In genomic region chr14:47989315-47989714, GRCm38 (mm10) we compare ENCODE assay signal across 14 mouse cellular contexts.
A peak's percentile ranks its signal among the peaks of the same experiment; 100 is the strongest.
DNase-seq lines count a peak whose midpoint lies in the region; ATAC-seq lines count a peak whose summit lies in the region.
"Had no signal": no experiment of that assay in that cellular context is flagged by ENCODE, and none has a peak within 500 bp of the region (broad histone marks: within the 10 kb centered on the region; RNA-seq: fewer than 3 reads in every experiment).

No protein-coding gene starts in this region.

- H3K9me3 ChIP-seq in embryonic facial prominence, embryonic 14.5 days (ENCODE audit: control insufficient read depth, low read length) = no peaks in the 10 kb centered on the region
- H3K9me3 ChIP-seq in embryonic facial prominence, embryonic 10.5 days = no peaks in the 10 kb centered on the region; the same call in 1 of the 2 replicates
- H3K9me3 ChIP-seq in neural tube, embryonic 14.5 days (ENCODE audit: control insufficient read depth, low read length) = no peaks in the 10 kb centered on the region
- H3K9me3 ChIP-seq: kidney, embryonic 15.5 days; limb, embryonic 10.5 days; liver, embryonic 15.5 days had no signal

- no peak overlapping the region for H3K27ac ChIP-seq in embryonic facial prominence, embryonic 14.5 days (replicated peaks; ENCODE audit: low read depth, low read length)
- no peak overlapping the region for H3K27ac ChIP-seq in embryonic facial prominence, embryonic 10.5 days (replicated peaks)
- H3K27ac ChIP-seq in neural tube, embryonic 14.5 days (ENCODE audit: low read depth, low read length) = no peak overlapping the region
- H3K27ac ChIP-seq: kidney, embryonic 15.5 days; limb, embryonic 10.5 days; liver, embryonic 15.5 days had no signal

- peak; percentile 59 for DNase-seq in embryonic facial prominence, embryonic 14.5 days (ENCODE audit: low spot score)
- no peak for DNase-seq in embryonic facial prominence, embryonic 10.5 days (ENCODE audit: low spot score)
- peak; percentile 92 for DNase-seq in left cerebral cortex, postnatal 4 days
- DNase-seq in left cerebral cortex, postnatal 25 days (ENCODE audit: low spot score in 2 of 2) = no peak
- DNase-seq in brain, adult 2 months (ENCODE audit: low read depth, low spot score) = peak; percentile 54
- no peak for DNase-seq in frontal cortex, adult 2 months (ENCODE audit: extremely low spot score in 1 of 2, low spot score in 1 of 2)
- no peak for DNase-seq in right cerebral cortex, postnatal 14 days
- DNase-seq: layer of hippocampus, adult 9-11 months; lung, postnatal 4 days had no signal

- peaks cover 14% of the 10 kb centered on the region for H3K4me1 ChIP-seq in embryonic facial prominence, embryonic 14.5 days (ENCODE audit: control insufficient read depth, insufficient read depth, low read length)
- H3K4me1 ChIP-seq in embryonic facial prominence, embryonic 10.5 days = peaks cover 26% of the 10 kb centered on the region
- no peaks in the 10 kb centered on the region; the same call in 1 of the 2 replicates for H3K4me1 ChIP-seq in neural tube, embryonic 14.5 days (ENCODE audit: control insufficient read depth, insufficient read depth, low read length)
- H3K4me1 ChIP-seq: liver, embryonic 15.5 days had no signal

- no peaks in the 10 kb centered on the region for H3K36me3 ChIP-seq in embryonic facial prominence, embryonic 14.5 days (ENCODE audit: control insufficient read depth, insufficient read depth, low read length)
- no peaks in the 10 kb centered on the region for H3K36me3 ChIP-seq in embryonic facial prominence, embryonic 10.5 days (replicated peaks)
- no peaks in the 10 kb centered on the region for H3K36me3 ChIP-seq in neural tube, embryonic 14.5 days (ENCODE audit: control insufficient read depth, insufficient read depth, low read length)
- H3K36me3 ChIP-seq: kidney, embryonic 15.5 days; limb, embryonic 10.5 days; liver, embryonic 15.5 days had no signal

- no peak overlapping the region for H3K4me3 ChIP-seq in embryonic facial prominence, embryonic 14.5 days (ENCODE audit: low read depth, low read length)
- H3K4me3 ChIP-seq in embryonic facial prominence, embryonic 10.5 days = no peak overlapping the region
- H3K4me3 ChIP-seq in neural tube, embryonic 14.5 days (ENCODE audit: low read depth, low read length) = no peak overlapping the region
- H3K4me3 ChIP-seq: kidney, embryonic 15.5 days; limb, embryonic 10.5 days; liver, embryonic 15.5 days had no signal

- intact Hi-C loops in left cerebral cortex, postnatal 4 days (cut with DNase I) = no loop called here
- intact Hi-C loops in left cerebral cortex, postnatal 25 days (cut with DNase I) = no loop called here

- H3K27me3 ChIP-seq in embryonic facial prominence, embryonic 14.5 days (replicated peaks; ENCODE audit: control insufficient read depth, insufficient read depth, low read length) = no peaks in the 10 kb centered on the region
- H3K27me3 ChIP-seq in embryonic facial prominence, embryonic 10.5 days (replicated peaks; ENCODE audit: low read depth, poor library complexity, severe bottlenecking) = no peaks in the 10 kb centered on the region
- H3K27me3 ChIP-seq in neural tube, embryonic 14.5 days (ENCODE audit: control insufficient read depth, insufficient read depth, low read length) = no peaks in the 10 kb centered on the region
- H3K27me3 ChIP-seq: kidney, embryonic 15.5 days; liver, embryonic 15.5 days had no signal

- H3K9ac ChIP-seq in embryonic facial prominence, embryonic 14.5 days (ENCODE audit: low read depth, low read length) = no peak overlapping the region
- H3K9ac ChIP-seq in neural tube, embryonic 14.5 days (replicated peaks; ENCODE audit: low read depth, low read length) = no peak overlapping the region
- H3K9ac ChIP-seq: kidney, embryonic 15.5 days; liver, embryonic 15.5 days had no signal

- ATAC-seq in embryonic facial prominence, embryonic 14.5 days (ENCODE audit: low read depth) = no peak
- ATAC-seq in neural tube, embryonic 14.5 days (ENCODE audit: low read depth) = peak; percentile 72; the same call in 1 of the 2 replicates
- ATAC-seq: CD4-positive, CD25-positive, alpha-beta regulatory T cell, adult 4 months had no signal

- WGBS in embryonic facial prominence, embryonic 14.5 days = 34% methylated on average over 5 of the region's 5 CpGs
- 61% methylated on average over 5 of the region's 5 CpGs for WGBS in embryonic facial prominence, embryonic 10.5 days
- 34% methylated on average over 5 of the region's 5 CpGs for WGBS in neural tube, embryonic 14.5 days

- H3K4me2 ChIP-seq in embryonic facial prominence, embryonic 14.5 days (ENCODE audit: low read depth, low read length) = no peak overlapping the region
- no peak overlapping the region for H3K4me2 ChIP-seq in neural tube, embryonic 14.5 days (ENCODE audit: low read depth, low read length)
- H3K4me2 ChIP-seq: kidney, embryonic 15.5 days; liver, embryonic 15.5 days had no signal

Comparison
In these comparisons a context has a peak if more than half of its experiments do, and no peak if none do; other contexts are left out.
1. DNase-seq: peak in embryonic facial prominence, embryonic 14.5 days (single experiment), left cerebral cortex, postnatal 4 days (single experiment) and brain, adult 2 months (single experiment); none in embryonic facial prominence, embryonic 10.5 days (single experiment), left cerebral cortex, postnatal 25 days (0 of 2), frontal cortex, adult 2 months (0 of 2) and right cerebral cortex, postnatal 14 days (single experiment).